ENCODE assay signal across 8 mouse cellular contexts in genomic region chr17:29395381-29395780, GRCm38 (mm10). TPM values are rescaled to one million over a fixed set of nuclear protein-coding genes. Genes with fewer than 3 reads are reported as not detected.
DNase-seq lines count a peak whose midpoint lies in the region.
"Had no signal": no experiment of that assay in that cellular context is flagged by ENCODE, and none has a peak within 500 bp of the region (broad histone marks: within the 10 kb centered on the region; RNA-seq: fewer than 3 reads in every experiment).

No protein-coding gene starts in this region.

- peak; percentile 93 for DNase-seq in MEL-GATA-1-ER (ENCODE audit: extremely low read depth, low read depth)
- peak; percentile 66 for DNase-seq in heart, adult 8-10 months (ENCODE audit: low spot score)
- DNase-seq in lung, adult 18-20 months = peak; percentile 79 to 82
- DNase-seq in spleen, postnatal 14 days (ENCODE audit: low spot score in 2 of 2) = peak; percentile 49 to 55
- no peak for DNase-seq in cerebellum, postnatal 25 days
- no peak for DNase-seq in Muller cell, postnatal 12 days (ENCODE audit: inconsistent ontology term)
- DNase-seq in right cerebral cortex, postnatal 14 days = no peak
- DNase-seq: cerebellum, adult 18-20 months had no signal

RNA-seq across cellular contexts. Expression of gene Fgd2, which starts 34.7 kb away (rescaled TPM):
- 1 to 10 TPM in 3 of 4 experiments, under 1 TPM in 1; 0.75 to 3.6 (median 1.5) TPM for total RNA-seq in heart, adult 8-10 months (2022)

RNA-seq across cellular contexts. Expression of gene Mtch1, which starts 47.6 kb away (rescaled TPM):
- total RNA-seq in heart, adult 8-10 months (2022) = 100 to 1,000 TPM; 196 to 220 (median 210) TPM

Comparison
In these comparisons a context has a peak if more than half of its experiments do, and no peak if none do; other contexts are left out.
1. DNase-seq: peak in MEL-GATA-1-ER (single experiment), heart, adult 8-10 months (single experiment), lung, adult 18-20 months (2 of 2) and spleen, postnatal 14 days (2 of 2); none in cerebellum, postnatal 25 days (0 of 2), Muller cell, postnatal 12 days (single experiment) and right cerebral cortex, postnatal 14 days (single experiment).